ENCODE assay signal across 8 mouse cellular contexts in the genomic region with DNA sequence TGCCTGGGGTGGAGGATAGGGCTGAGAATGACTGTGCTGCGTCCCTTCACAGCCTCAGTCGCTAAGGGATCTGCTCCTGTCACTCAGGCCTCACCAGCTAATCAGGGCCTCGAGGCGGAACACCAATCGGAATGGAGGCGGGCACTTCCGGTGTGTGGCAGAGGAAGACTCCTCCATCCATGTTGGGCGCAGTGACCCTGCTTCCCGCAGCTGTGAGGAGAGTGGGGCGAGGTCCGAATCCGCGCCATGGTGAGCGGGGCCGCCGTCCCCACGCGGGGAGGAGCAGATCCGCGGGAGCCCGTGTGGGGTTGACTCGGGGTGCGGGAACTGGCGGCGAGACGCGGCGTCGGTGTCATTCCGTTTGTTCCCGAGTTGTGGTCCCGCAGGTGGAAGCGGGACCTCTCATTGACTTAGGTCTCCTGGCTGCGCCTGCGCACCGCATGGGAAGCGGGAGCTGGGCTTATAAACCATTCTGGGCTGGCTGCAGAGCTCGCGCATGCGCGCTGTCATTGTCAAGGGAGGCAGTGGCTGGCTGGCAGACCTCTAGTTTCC. TPM values are rescaled to one million over a fixed set of nuclear protein-coding genes. Genes with fewer than 3 reads are reported as not detected.
DNase-seq lines count a peak whose midpoint lies in the region; ATAC-seq and TF ChIP-seq lines count a peak whose summit lies in the region.

A gene (plus strand): TSS at position 164 of the 552 bp plus-strand sequence.

- H3K4me2 ChIP-seq in embryonic facial prominence, embryonic 14.5 days (ENCODE audit: low read depth, low read length), result peak within 1 kb of the TSS; percentile 57
- H3K4me2 ChIP-seq in limb, embryonic 13.5 days (replicated peaks), result peak within 1 kb of the TSS; percentile 64
- H3K4me2 ChIP-seq in midbrain, embryonic 16.5 days (ENCODE audit: low read length), result peak within 1 kb of the TSS; percentile 58

- DNase-seq in 3T3-L1 (ENCODE audit: low read depth, low spot score), result peak; percentile 95
- DNase-seq in adrenal gland, postnatal 4 days (ENCODE audit: low spot score in 2 of 2), result peak; percentile 62 to 78
- peak; percentile 96 for DNase-seq in embryonic facial prominence, embryonic 14.5 days (ENCODE audit: low spot score)
- peak; percentile 83 to 90 for DNase-seq in heart, adult 2 months
- DNase-seq in kidney, adult 8-10 months, result peak; percentile 80 to 88
- peak; percentile 59 to 86 for DNase-seq in spleen, postnatal 10 days (ENCODE audit: low spot score in 2 of 2)

- no peaks in the 10 kb centered on the region for H3K36me3 ChIP-seq in embryonic facial prominence, embryonic 14.5 days (ENCODE audit: control insufficient read depth, insufficient read depth, low read length)
- H3K36me3 ChIP-seq in heart, adult 2 months (ENCODE audit: control insufficient read depth, insufficient read depth, low read length), result no peaks in the 10 kb centered on the region
- peaks cover 23% of the 10 kb centered on the region for H3K36me3 ChIP-seq in limb, embryonic 13.5 days
- H3K36me3 ChIP-seq in midbrain, embryonic 16.5 days (ENCODE audit: control insufficient read depth, insufficient read depth, low read length), result peaks cover 7% of the 10 kb centered on the region; the same call in 1 of the 2 replicates

- peak within 1 kb of the TSS; percentile 78 for H3K27ac ChIP-seq in embryonic facial prominence, embryonic 14.5 days (replicated peaks; ENCODE audit: low read depth, low read length)
- H3K27ac ChIP-seq in heart, adult 2 months, result peak within 1 kb of the TSS; percentile 80
- peak within 1 kb of the TSS; percentile 73; the same call in 1 of the 2 replicates for H3K27ac ChIP-seq in limb, embryonic 13.5 days
- peak within 1 kb of the TSS; percentile 87 for H3K27ac ChIP-seq in midbrain, embryonic 16.5 days (ENCODE audit: low read length)

- no peaks in the 10 kb centered on the region for H3K79me2 ChIP-seq in heart, adult 2 months (replicated peaks; ENCODE audit: control insufficient read depth, insufficient read depth, low read length)

- intact Hi-C loops in heart, adult 2 months (cut with DNase I), result loop anchor here (5.0 kb wide), 1 partner anchor 81 kb away; a partner anchor contains a TSS

- peak within 1 kb of the TSS; percentile 76 for H3K9ac ChIP-seq in embryonic facial prominence, embryonic 14.5 days (ENCODE audit: low read depth, low read length)
- H3K9ac ChIP-seq in heart, adult 2 months (ENCODE audit: low read depth, low read length), result peak within 1 kb of the TSS; percentile 75
- H3K9ac ChIP-seq in limb, embryonic 13.5 days, result peak within 1 kb of the TSS; percentile 70
- peak within 1 kb of the TSS; percentile 80 for H3K9ac ChIP-seq in midbrain, embryonic 16.5 days (ENCODE audit: low read depth, low read length)

- WGBS in embryonic facial prominence, embryonic 14.5 days, result 2% methylated on average over 20 of the region's 41 CpGs
- WGBS in heart, adult 2 months, result 2% methylated on average over 41 of the region's 41 CpGs
- WGBS in limb, embryonic 13.5 days, result 2% methylated on average over 41 of the region's 41 CpGs
- WGBS in midbrain, embryonic 16.5 days, result 1% methylated on average over 41 of the region's 41 CpGs

- no peaks in the 10 kb centered on the region for H3K27me3 ChIP-seq in embryonic facial prominence, embryonic 14.5 days (replicated peaks; ENCODE audit: control insufficient read depth, insufficient read depth, low read length)
- H3K27me3 ChIP-seq in heart, adult 2 months (ENCODE audit: control insufficient read depth, insufficient read depth, low read length), result no peaks in the 10 kb centered on the region
- H3K27me3 ChIP-seq in limb, embryonic 13.5 days, result no peaks in the 10 kb centered on the region
- no peaks in the 10 kb centered on the region for H3K27me3 ChIP-seq in midbrain, embryonic 16.5 days (ENCODE audit: control insufficient read depth, insufficient read depth, low read depth, low read length)

- peak; percentile 100 for ATAC-seq in embryonic facial prominence, embryonic 14.5 days (ENCODE audit: low read depth)
- peak; percentile 99 for ATAC-seq in limb, embryonic 13.5 days (ENCODE audit: low FRiP score, low read depth)
- peak; percentile 100 for ATAC-seq in midbrain, embryonic 16.5 days

- H3K4me3 ChIP-seq in embryonic facial prominence, embryonic 14.5 days (ENCODE audit: low read depth, low read length), result peak within 1 kb of the TSS; percentile 67
- H3K4me3 ChIP-seq in heart, adult 2 months, result peak within 1 kb of the TSS; percentile 79
- H3K4me3 ChIP-seq in limb, embryonic 13.5 days, result peak within 1 kb of the TSS; percentile 69
- peak within 1 kb of the TSS; percentile 76 for H3K4me3 ChIP-seq in midbrain, embryonic 16.5 days (ENCODE audit: low read depth, low read length)

- no peaks in the 10 kb centered on the region for H3K4me1 ChIP-seq in embryonic facial prominence, embryonic 14.5 days (ENCODE audit: control insufficient read depth, insufficient read depth, low read length)
- no peaks in the 10 kb centered on the region for H3K4me1 ChIP-seq in heart, adult 2 months (ENCODE audit: control insufficient read depth, insufficient read depth, low read length)
- no peaks in the 10 kb centered on the region for H3K4me1 ChIP-seq in limb, embryonic 13.5 days
- peaks cover 7% of the 10 kb centered on the region; the same call in 1 of the 2 replicates for H3K4me1 ChIP-seq in midbrain, embryonic 16.5 days (ENCODE audit: control insufficient read depth, insufficient read depth, low read length)

- TF ChIP-seq EP300 in heart, adult 2 months (IDR thresholded peaks at IDR 0.05; ENCODE audit: insufficient read depth, low read depth, low read length), result no peak

- TF ChIP-seq CTCF in heart, adult 2 months (IDR thresholded peaks at IDR 0.05), result no peak

- peak; percentile 73 for TF ChIP-seq POLR2A in heart, adult 2 months (IDR thresholded peaks at IDR 0.05; ENCODE audit: insufficient read depth, low read depth, low read length)

- H3K9me3 ChIP-seq in embryonic facial prominence, embryonic 14.5 days (ENCODE audit: control insufficient read depth, low read length), result peaks cover 63% of the 10 kb centered on the region
- H3K9me3 ChIP-seq in limb, embryonic 13.5 days, result peaks cover 50% of the 10 kb centered on the region
- peaks cover 36% of the 10 kb centered on the region for H3K9me3 ChIP-seq in midbrain, embryonic 16.5 days (replicated peaks; ENCODE audit: control insufficient read depth, low read length, poor library complexity, severe bottlenecking)

RNA-seq across cellular contexts. Expression of the gene that starts here (rescaled TPM):
- 10 to 100 TPM in 1 of 2 experiments, 1 to 10 TPM in 1; 9.2 to 10.8 TPM for total RNA-seq in adrenal gland, postnatal 4 days (2021)
- 4.8 and 5.7 TPM in 2 replicates for polyA plus RNA-seq in embryonic facial prominence, embryonic 14.5 days (2014; fragmentation: Nextera tagmentation; extraction: Ambion mirVana)
- total RNA-seq in heart, adult 2 months (2021), result 1 to 10 TPM; 2.1 to 2.3 TPM
- 0.37 and 1.2 TPM in 2 replicates for polyA plus RNA-seq in heart, adult 2 months (2012; rRNA removed)
- polyA plus RNA-seq in limb, embryonic 13.5 days (2015; fragmentation: Nextera tagmentation; extraction: Ambion mirVana), result 7.0 and 7.5 TPM in 2 replicates
- 9.8 and 11.0 TPM in 2 replicates for polyA plus RNA-seq in midbrain, embryonic 16.5 days (2015; fragmentation: Nextera tagmentation; extraction: Ambion mirVana)

Comparison
In these comparisons a context has a peak if more than half of its experiments do, and no peak if none do; other contexts are left out.
1. Peak in every context shown above with its lines: DNase-seq, ATAC-seq, H3K4me3 ChIP-seq and H3K27ac ChIP-seq.